Mouse (Mus musculus): ENCODE results near the gene Lkaaear1.

The Lkaaear1 gene

GRCm38 (mm10) chr2:181683381-181683780 lies 14.9 kb downstream of the Lkaaear1 start:
- no peak for DNase-seq (ENCODE audit: low spot score)

DNA sequence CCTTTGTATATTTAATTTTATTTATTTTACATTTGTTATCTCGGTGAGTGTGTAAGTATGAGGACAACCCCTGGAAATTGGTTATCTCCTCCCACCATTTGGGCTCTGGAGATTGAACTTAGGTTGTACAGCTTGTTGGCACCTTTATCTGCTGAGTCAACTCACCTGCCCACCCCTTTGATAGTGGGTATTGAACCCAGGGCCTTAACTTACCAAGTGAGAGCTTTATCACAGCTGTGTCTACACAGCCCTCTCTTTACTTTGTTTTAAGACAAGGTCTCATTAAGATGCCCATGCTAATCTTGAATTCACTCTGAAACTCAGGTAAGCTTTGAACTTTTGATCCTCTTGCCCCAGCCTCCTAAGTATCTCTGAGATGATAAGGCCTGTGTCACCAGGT lies 16.3 kb downstream of the Lkaaear1 start:
- DNase-seq (ENCODE audit: low spot score), result no peak

DNA sequence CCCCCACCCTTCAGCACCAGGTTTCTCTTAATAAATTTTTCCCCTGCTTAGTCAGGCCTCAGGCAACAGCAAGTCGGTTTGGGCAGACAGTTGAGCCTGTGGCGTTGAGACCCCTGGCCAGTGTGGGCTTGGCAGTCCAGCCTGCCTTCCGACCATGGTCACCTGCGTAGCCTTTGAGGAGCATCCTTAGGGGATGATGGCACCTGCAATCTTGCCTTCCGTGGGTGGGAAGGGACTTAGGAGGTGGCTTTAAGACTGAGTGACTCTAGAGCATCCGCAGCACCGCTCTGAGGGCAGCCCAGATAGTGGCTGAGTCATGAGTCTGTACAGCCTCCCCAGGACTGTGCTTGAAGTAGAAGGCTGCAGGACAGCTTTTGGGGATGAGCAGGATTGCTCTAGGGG lies 17.5 kb downstream of the Lkaaear1 start:
- DNase-seq (ENCODE audit: low spot score), result no peak

DNA sequence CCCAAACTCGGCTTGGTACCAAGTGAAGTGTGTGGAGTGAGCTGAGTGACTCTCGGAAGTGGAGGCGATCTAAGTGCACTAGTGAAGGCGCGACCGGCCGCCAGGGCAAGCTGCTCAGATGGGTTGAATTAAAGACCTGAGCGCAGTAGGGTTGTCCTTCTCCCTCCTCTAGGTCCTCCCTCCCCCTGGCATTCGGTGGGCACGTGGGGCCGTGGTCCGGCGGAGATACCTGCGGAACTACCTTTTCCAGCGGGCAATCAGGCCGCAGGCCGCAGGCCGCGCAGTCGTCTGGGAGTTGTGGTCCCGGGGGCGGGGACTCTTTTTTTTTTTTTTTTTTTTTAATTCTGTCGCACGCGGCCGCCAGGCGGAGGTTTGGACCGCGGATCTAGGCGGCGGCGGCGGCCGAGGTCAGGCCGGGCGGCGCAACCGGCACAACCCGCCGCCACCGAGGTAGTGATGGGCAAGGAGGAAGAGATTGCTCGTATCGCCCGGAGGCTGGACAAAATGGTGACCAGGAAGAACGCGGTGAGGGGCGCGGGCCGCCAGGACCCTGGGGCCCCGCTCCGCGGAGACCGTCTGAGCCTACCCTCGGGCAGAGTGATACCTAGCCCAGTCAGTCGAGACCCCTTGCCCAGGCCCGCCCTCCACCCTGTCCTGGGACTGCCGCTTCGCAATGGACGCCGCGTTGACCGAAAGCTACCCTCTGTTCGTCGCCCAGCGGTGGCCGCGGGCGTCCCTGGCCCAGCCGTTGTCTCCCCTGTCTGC lies 18.1 kb downstream of the Lkaaear1 start, which contains the start of gene Tcea2:
Gene Tcea2, plus strand, starts transcription at position 360 of the 765 bp plus-strand sequence.
- no peak for DNase-seq (ENCODE audit: low spot score)

DNA sequence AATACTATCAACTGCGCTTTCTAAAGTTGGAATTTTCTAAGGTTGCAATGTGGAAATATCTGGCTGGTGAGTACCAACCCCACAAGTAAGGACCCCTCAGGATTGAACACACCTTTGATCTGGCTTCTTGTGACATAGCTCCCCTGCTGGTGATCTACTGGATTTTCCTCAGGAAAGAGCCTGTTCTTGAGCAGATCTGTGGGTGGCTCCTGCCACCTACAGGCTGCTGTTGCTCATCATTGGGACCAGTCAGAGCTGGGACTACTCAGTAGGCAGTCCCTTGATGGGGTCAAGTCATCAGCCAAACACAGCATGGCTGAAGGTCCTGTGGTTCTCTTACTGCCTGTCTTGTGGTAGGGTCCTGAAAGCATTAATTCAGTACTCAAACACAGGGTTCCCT lies 19.5 kb downstream of the Lkaaear1 start:
- peak; percentile 82 for DNase-seq (ENCODE audit: low spot score)

GRCm38 (mm10) chr2:181677755-181678098 lies 20.5 kb downstream of the Lkaaear1 start:
- DNase-seq (ENCODE audit: low spot score), result no peak

DNA sequence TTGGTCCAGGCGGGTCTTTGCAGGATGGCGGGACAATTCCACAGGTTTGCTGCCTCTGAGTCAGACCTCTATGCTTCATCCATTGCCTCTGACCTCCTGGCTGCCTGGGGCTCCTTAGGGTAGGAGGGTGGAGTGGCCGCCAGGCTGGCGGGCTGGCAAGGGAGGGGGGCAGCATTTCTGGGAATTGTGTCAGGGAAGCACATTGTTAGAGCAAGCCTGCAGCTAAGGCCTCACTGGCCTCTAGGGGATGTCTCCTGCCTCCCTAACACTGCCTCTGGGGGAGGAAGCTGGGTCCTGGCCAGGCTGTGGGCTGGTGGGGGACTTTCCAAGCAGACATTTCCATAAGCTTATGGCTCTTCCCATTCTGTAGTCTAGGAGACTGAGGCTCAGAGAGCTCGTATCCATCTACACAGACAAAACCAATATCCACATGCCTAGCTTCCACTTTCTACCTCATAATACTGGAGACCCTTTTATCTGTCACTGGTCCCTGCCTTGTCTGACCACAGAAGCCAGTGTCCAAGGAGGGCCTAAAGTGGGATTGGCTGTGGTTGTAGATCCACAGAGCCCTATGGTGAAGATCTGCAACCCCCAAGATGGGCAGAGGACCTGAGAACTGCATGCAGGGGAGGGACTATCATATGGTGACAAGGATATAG lies 21.0 kb downstream of the Lkaaear1 start:
- DNase-seq (ENCODE audit: low spot score), result no peak

- DNase-seq (ENCODE audit: low spot score), result no peak
Observed at GRCm38 (mm10) chr2:181676424-181676823, 21.8 kb downstream of the Lkaaear1 start.

GRCm38 (mm10) chr2:181675454-181675853 lies 22.8 kb downstream of the Lkaaear1 start:
- no peak for DNase-seq (ENCODE audit: low spot score)

GRCm38 (mm10) chr2:181674934-181675333 lies 23.3 kb downstream of the Lkaaear1 start:
- no peak for DNase-seq (ENCODE audit: low spot score)

DNA sequence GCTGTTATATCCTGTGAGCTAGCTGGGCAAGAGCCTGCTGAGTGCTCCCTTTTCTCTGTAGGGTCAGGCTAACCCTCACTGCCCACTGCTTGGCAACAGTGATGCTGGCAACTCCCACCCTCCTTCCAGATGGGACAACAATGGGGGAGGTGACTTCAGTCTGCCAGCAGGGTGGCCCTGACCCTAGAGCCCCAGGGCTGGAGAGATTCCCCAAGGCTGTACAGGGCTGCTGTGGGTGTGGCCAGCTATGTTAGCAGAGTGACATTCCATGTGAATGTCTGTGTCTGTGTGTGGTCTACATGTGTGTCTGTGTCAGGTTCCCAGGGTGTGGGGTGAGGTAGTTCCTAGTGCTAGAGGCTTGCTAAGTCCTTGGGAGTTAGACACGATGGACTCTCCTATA lies 24.7 kb downstream of the Lkaaear1 start:
- no peak for DNase-seq (ENCODE audit: low spot score)

GRCm38 (mm10) chr2:181671984-181672383 lies 26.3 kb downstream of the Lkaaear1 start:
- DNase-seq (ENCODE audit: low spot score), result no peak

- DNase-seq (ENCODE audit: low spot score), result no peak
Observed at GRCm38 (mm10) chr2:181671326-181671725, 26.9 kb downstream of the Lkaaear1 start, which contains the start of gene Sox18. Sox18 (minus strand) TSS chr2:181671640.

DNA sequence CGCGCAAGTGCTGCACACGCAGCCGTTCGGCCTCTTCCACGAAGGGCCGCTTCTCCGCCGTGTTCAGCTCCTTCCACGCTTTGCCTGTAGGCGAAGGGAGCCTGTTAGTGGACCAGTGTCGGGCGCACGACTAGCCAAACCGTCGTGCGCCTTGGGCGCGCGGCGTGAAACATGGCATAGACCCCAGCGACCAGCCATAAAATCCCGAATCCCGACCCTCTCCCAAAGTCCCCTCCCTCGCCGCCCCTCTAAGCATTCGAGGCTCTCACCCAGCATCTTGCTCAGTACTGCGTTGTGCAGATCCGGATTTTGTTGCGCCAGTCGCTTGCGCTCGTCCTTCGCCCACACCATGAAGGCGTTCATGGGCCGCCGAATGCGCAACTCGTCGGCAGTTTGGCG lies 27.3 kb downstream of the Lkaaear1 start:
- no peak for DNase-seq (ENCODE audit: low spot score)

DNA sequence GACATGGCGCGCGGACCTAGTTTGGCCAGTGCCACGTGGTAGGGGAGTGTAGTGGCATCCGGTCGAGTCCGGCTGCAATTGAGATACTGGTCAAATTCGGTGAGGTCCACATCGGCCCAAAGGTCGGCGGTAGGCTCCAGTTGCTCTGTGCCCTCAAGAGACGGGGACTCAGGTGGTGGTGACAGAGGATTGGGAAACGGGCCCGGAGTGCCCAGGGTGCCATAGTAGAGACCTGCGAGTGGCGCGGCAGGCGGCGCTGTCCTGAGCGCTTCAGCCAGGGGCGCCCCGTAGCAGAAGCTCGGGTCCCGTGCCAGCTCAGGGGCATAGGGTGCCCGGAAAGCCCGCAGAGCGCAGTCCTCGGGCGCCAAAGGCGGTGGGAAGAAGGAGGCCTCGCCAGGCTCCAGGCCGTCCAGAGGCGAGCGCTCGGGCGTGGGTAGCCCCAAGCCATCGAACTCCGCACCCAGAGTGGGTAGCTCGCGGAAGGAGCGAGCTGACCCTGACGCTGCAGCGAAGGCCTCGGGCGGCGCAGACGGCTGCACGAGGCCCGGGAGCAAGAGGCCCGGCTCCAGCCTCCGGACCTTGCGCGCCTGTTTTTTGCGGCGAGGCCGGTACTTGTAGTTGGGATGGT lies 27.8 kb downstream of the Lkaaear1 start:
- no peak for DNase-seq (ENCODE audit: low spot score)

DNA sequence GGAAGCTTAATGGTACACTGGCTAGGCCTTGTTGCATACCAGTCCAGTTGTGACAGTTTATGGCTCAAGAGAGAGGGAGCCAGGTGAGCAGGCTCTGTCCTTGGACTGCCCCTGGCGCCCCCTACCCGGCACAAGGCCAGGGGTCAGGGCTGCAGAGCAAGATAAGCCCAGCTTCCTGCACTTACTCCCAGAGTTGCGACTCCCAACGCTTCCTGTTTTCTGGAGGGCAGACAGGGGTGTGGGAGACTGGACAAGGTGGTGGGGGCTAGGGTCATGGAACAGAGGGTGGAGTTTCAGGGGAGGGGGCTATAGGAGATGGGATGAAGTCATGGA lies 35.0 kb downstream of the Lkaaear1 start:
- no peak for DNase-seq (ENCODE audit: low spot score)

- DNase-seq (ENCODE audit: low spot score), result no peak
Observed at GRCm38 (mm10) chr2:181662620-181663297, 35.5 kb downstream of the Lkaaear1 start.

GRCm38 (mm10) chr2:181659609-181660055 lies 38.6 kb downstream of the Lkaaear1 start:
- peak; percentile 86 for DNase-seq (ENCODE audit: low spot score)

DNA sequence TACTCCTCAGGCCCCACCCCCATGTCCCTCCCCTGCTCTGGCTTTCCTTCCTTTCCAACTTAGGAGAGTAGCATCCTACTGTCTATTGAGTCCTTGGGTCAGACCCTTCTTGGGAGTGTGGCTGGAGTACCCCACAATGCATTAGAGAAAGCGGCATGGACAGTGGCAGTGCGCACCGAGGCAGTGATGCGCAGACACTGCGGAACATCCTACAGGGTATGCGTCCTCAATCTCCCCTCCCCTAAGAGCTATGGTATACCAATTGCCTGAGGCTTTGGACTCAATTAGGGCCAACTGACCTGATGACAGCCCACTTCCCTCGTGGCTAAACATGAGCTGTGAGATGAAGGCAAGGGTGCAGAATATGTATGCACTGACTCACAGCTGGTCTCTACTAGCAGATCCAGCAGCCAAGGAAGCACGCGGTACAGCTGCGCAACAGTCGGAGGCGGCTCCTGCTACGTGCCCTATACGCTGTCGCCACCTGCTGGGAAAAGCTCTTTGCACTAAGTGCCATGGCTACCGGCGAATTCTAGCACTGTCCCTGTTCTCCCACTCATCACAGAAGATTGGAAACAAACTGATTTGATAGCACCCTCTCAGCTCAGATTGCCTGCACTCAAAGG lies 39.2 kb downstream of the Lkaaear1 start:
- DNase-seq (ENCODE audit: low spot score), result no peak

- DNase-seq (ENCODE audit: low spot score), result no peak
Observed at GRCm38 (mm10) chr2:181658528-181658927, 39.7 kb downstream of the Lkaaear1 start.

- DNase-seq (ENCODE audit: low spot score), result no peak
Observed at GRCm38 (mm10) chr2:181657441-181657840, 40.8 kb downstream of the Lkaaear1 start.

- DNase-seq (ENCODE audit: low spot score), result no peak
Observed at GRCm38 (mm10) chr2:181656734-181657133, 41.5 kb downstream of the Lkaaear1 start, which contains the start of gene Gm29797. Gm29797 (plus strand) TSS chr2:181657034.
